In genomic region chr8:122853340-122853771, GRCm38 (mm10) we compare ENCODE assay signal across 9 mouse cellular contexts. TPM values are rescaled to one million over a fixed set of nuclear protein-coding genes. Genes with fewer than 3 reads are reported as not detected.
DNase-seq lines count a peak whose midpoint lies in the region; ATAC-seq and TF ChIP-seq lines count a peak whose summit lies in the region.
"Had no signal": no experiment of that assay in that cellular context is flagged by ENCODE, and none has a peak within 500 bp of the region (broad histone marks: within the 10 kb centered on the region; RNA-seq: fewer than 3 reads in every experiment).

No protein-coding gene starts in this region.

- H3K79me2 ChIP-seq in liver, adult 2 months (ENCODE audit: control insufficient read depth, insufficient read depth, low read length), result no peaks in the 10 kb centered on the region

- no peak overlapping the region for H3K4me2 ChIP-seq in liver, embryonic 12.5 days
- H3K4me2 ChIP-seq in midbrain, embryonic 13.5 days (replicated peaks), result no peak overlapping the region
- H3K4me2 ChIP-seq: liver, embryonic 13.5 days had no signal

- peak; percentile 28 for DNase-seq in liver, adult 2 months (ENCODE audit: extremely low read depth, low read depth, low spot score)
- peak; percentile 90 for DNase-seq in cerebellum, adult 9-11 months
- peak; percentile 73 for DNase-seq in gastrocnemius, adult 18-20 months (ENCODE audit: low spot score)
- DNase-seq in yolk sac, embryonic 10.5 days (ENCODE audit: low spot score), result no peak
- DNase-seq: liver, embryonic 13.5 days had no signal

- no peak for TF ChIP-seq POLR2A in liver, adult 2 months (IDR thresholded peaks at IDR 0.05; ENCODE audit: extremely low read depth, insufficient read depth, low read length)

- peaks cover 20% of the 10 kb centered on the region for H3K4me1 ChIP-seq in liver, adult 2 months (ENCODE audit: control insufficient read depth, insufficient read depth, low read length)
- peaks cover 3% of the 10 kb centered on the region for H3K4me1 ChIP-seq in liver, embryonic 12.5 days
- H3K4me1 ChIP-seq in midbrain, embryonic 13.5 days (replicated peaks), result peaks cover 15% of the 10 kb centered on the region

- no peak overlapping the region for H3K9ac ChIP-seq in liver, adult 2 months (ENCODE audit: low read depth, low read length)
- no peak overlapping the region for H3K9ac ChIP-seq in liver, embryonic 12.5 days
- H3K9ac ChIP-seq in midbrain, embryonic 13.5 days (replicated peaks), result no peak overlapping the region
- H3K9ac ChIP-seq: liver, embryonic 13.5 days had no signal

- no peak for ATAC-seq in liver, embryonic 12.5 days
- ATAC-seq in midbrain, embryonic 13.5 days, result peak; percentile 84
- ATAC-seq in CD4-positive, CD25-positive, alpha-beta regulatory T cell, adult 4 months, result no peak
- no peak for ATAC-seq in megakaryocyte progenitor cell, adult 5-6 weeks (replicated peaks; ENCODE audit: poor library complexity)

- no peak for TF ChIP-seq CTCF in liver, adult 2 months (IDR thresholded peaks at IDR 0.05; ENCODE audit: low read depth, low read length)

- H3K27me3 ChIP-seq in liver, adult 2 months (ENCODE audit: control insufficient read depth, insufficient read depth, low read length), result no peaks in the 10 kb centered on the region
- peaks cover 94% of the 10 kb centered on the region for H3K27me3 ChIP-seq in liver, embryonic 12.5 days (replicated peaks)
- H3K27me3 ChIP-seq in midbrain, embryonic 13.5 days, result peaks cover 8% of the 10 kb centered on the region; the same call in 1 of the 2 replicates

- H3K27ac ChIP-seq in liver, adult 2 months (replicated peaks; ENCODE audit: insufficient read depth, low read depth, low read length), result no peak overlapping the region
- H3K27ac ChIP-seq in liver, embryonic 12.5 days, result no peak overlapping the region
- H3K27ac ChIP-seq in midbrain, embryonic 13.5 days, result no peak overlapping the region
- H3K27ac ChIP-seq: liver, embryonic 13.5 days had no signal

- no peaks in the 10 kb centered on the region for H3K9me3 ChIP-seq in liver, embryonic 12.5 days (replicated peaks)
- no peaks in the 10 kb centered on the region for H3K9me3 ChIP-seq in midbrain, embryonic 13.5 days
- H3K9me3 ChIP-seq: liver, embryonic 13.5 days had no signal

- no peaks in the 10 kb centered on the region for H3K36me3 ChIP-seq in liver, adult 2 months (ENCODE audit: control insufficient read depth, insufficient read depth, low read length)
- H3K36me3 ChIP-seq in liver, embryonic 12.5 days, result no peaks in the 10 kb centered on the region
- H3K36me3 ChIP-seq in midbrain, embryonic 13.5 days, result no peaks in the 10 kb centered on the region
- H3K36me3 ChIP-seq: liver, embryonic 13.5 days had no signal

- 64% methylated on average over 11 of the region's 11 CpGs for WGBS in liver, adult 2 months
- 35% methylated on average over 11 of the region's 11 CpGs for WGBS in liver, embryonic 12.5 days (ENCODE audit: insufficient replicate concordance)
- 6% methylated on average over 11 of the region's 11 CpGs for WGBS in midbrain, embryonic 13.5 days

- no peak overlapping the region for H3K4me3 ChIP-seq in liver, adult 2 months (ENCODE audit: insufficient read depth, low read depth, low read length)
- no peak overlapping the region for H3K4me3 ChIP-seq in liver, embryonic 12.5 days
- H3K4me3 ChIP-seq in midbrain, embryonic 13.5 days (replicated peaks), result no peak overlapping the region
- H3K4me3 ChIP-seq: liver, embryonic 13.5 days had no signal

RNA-seq across cellular contexts. Expression of gene Cdh15, which starts 5.6 kb away (rescaled TPM):
- 0.07 TPM in 1 of 2 replicates, not detected in the other for total RNA-seq in liver, adult 2 months (2014; rRNA removed)
- 0.06 and 0.11 TPM in 2 replicates for polyA plus RNA-seq in liver, adult 2 months (2012; rRNA removed)
- polyA plus RNA-seq in liver, embryonic 12.5 days (2016; fragmentation: Nextera tagmentation; extraction: Ambion mirVana), result 0.17 and 0.66 TPM in 2 replicates
- total RNA-seq in gastrocnemius, adult 18-20 months (2021), result 10 to 100 TPM; 16.2 to 20.5 TPM
- 1.00 and 1.1 TPM in 2 replicates for polyA plus RNA-seq in midbrain, embryonic 13.5 days (2015; fragmentation: Nextera tagmentation; extraction: Ambion mirVana)
- polyA plus RNA-seq in CD4-positive, CD25-positive, alpha-beta regulatory T cell, adult 4 months (2017; shearing (Covaris generic)), result under 1 TPM in 1 of 2 experiments, not detected in 1; 0.16 TPM
- not detected in 2 replicates for total RNA-seq in megakaryocyte progenitor cell, adult 5-6 weeks (2015)
- not detected in 2 replicates for total RNA-seq in megakaryocyte progenitor cell, adult 5-6 weeks (2017)
